Mouse (Mus musculus) kidney, adult 2 months (tissue): ENCODE measurements at regions not wholly inside any gene's neighbourhood (a gene's known extent, or its start where the extent isn't known, plus 50 kb on each side); places are given as distances from the start of the nearest gene placed in this dataset.
A peak's percentile ranks its signal among the peaks of the same experiment; 100 is the strongest.

Source experiments
- DNase-seq: peaks from one replicate; pipeline ENCODE4 v3.0.0; 2021
- H3K27ac ChIP-seq: fragments of 200-500 bp; 2 replicates; pipeline ENCODE4 v1.5.1; 2012; ENCODE audit warnings: low read depth, low read length, control low read depth, inconsistent platforms; ENCODE audit not compliant: insufficient read depth
- H3K27me3 ChIP-seq: fragments of 200-500 bp; replicated peaks from 2 replicates; pipeline ENCODE4 v1.6.1; 2012; ENCODE audit warnings: mild to moderate bottlenecking, moderate library complexity, low read length, inconsistent platforms; ENCODE audit not compliant: control insufficient read depth, insufficient read depth
- H3K36me3 ChIP-seq: fragments of 200-500 bp; 2 replicates; pipeline ENCODE4 v1.6.1; 2012; ENCODE audit warnings: mild to moderate bottlenecking, moderate library complexity, low read length, inconsistent platforms; ENCODE audit not compliant: control insufficient read depth, insufficient read depth
- H3K4me1 ChIP-seq: fragments of 200-500 bp; 2 replicates; pipeline ENCODE4 v1.6.1; 2011; ENCODE audit warnings: low read length; ENCODE audit not compliant: control insufficient read depth, insufficient read depth
- H3K4me3 ChIP-seq: fragments of 200-500 bp; 2 replicates; pipeline ENCODE4 v1.5.1; 2011; ENCODE audit warnings: mild to moderate bottlenecking, low read depth, low read length, control low read depth; ENCODE audit not compliant: insufficient read depth
- CTCF ChIP-seq: fragments of 200-500 bp; conservative IDR thresholded peaks from 2 replicates; pipeline ENCODE4 v1.5.1; 2011; ENCODE audit warnings: low read depth, mild to moderate bottlenecking, control low read depth, low read length, moderate library complexity, mixed read lengths; ENCODE audit not compliant: insufficient read depth, insufficient read length
- POLR2A ChIP-seq: fragments of 200-500 bp; IDR thresholded peaks from one replicate; pipeline ENCODE4 v1.6.1; 2011; ENCODE audit warnings: low read depth, low read length, control low read depth
- WGBS: fragments of 180-500 bp; shearing (Covaris S2); methylation state at CpG from one replicate; pipeline ENCODE4 v1.1.7; 2018; 5-methylcytosine and 5-hydroxymethylcytosine counted together

- TF ChIP-seq CTCF: no peak
- no peak for TF ChIP-seq POLR2A
- 72% methylated on average over 1 of the region's 1 CpGs for WGBS
- H3K27me3 ChIP-seq: no peaks in the 10 kb centered on the region
- no peaks in the 10 kb centered on the region for H3K4me1 ChIP-seq
- H3K36me3 ChIP-seq: no peaks in the 10 kb centered on the region
- no peak overlapping the region for H3K4me3 ChIP-seq
- DNase-seq: peak; percentile 4
- H3K27ac ChIP-seq: no peak overlapping the region
Measured at GRCm38 (mm10) chr1:14595961-14596360, 1497.2 kb downstream of the 4930444P10Rik start.

- TF ChIP-seq POLR2A (no peak), CTCF (no peak)
- H3K36me3 ChIP-seq: no peaks in the 10 kb centered on the region
- no peak for DNase-seq
- H3K27ac ChIP-seq: no peak overlapping the region
- H3K4me1 ChIP-seq: no peaks in the 10 kb centered on the region
- no peak overlapping the region for H3K4me3 ChIP-seq
- H3K27me3 ChIP-seq: no peaks in the 10 kb centered on the region
- WGBS: 79% methylated on average over 5 of the region's 5 CpGs
Measured at GRCm38 (mm10) chr1:14589905-14590304, 1503.2 kb downstream of the 4930444P10Rik start.

GRCm38 (mm10) chr1:14579376-14579775, 1513.7 kb downstream of the 4930444P10Rik start:
- WGBS: 68% methylated on average over 1 of the region's 1 CpGs
- H3K36me3 ChIP-seq: no peaks in the 10 kb centered on the region
- DNase-seq: no peak
- H3K4me3 ChIP-seq: no peak overlapping the region
- TF ChIP-seq POLR2A (no peak), CTCF (no peak)
- no peak overlapping the region for H3K27ac ChIP-seq
- no peaks in the 10 kb centered on the region for H3K4me1 ChIP-seq
- no peaks in the 10 kb centered on the region for H3K27me3 ChIP-seq

GRCm38 (mm10) chr1:14576263-14576662, 1516.9 kb downstream of the 4930444P10Rik start:
- no peak overlapping the region for H3K27ac ChIP-seq
- no peaks in the 10 kb centered on the region for H3K4me1 ChIP-seq
- DNase-seq: no peak
- H3K4me3 ChIP-seq: no peak overlapping the region
- H3K27me3 ChIP-seq: no peaks in the 10 kb centered on the region
- 83% methylated on average over 1 of the region's 1 CpGs for WGBS
- no peak for TF ChIP-seq POLR2A
- TF ChIP-seq CTCF: no peak
- H3K36me3 ChIP-seq: no peaks in the 10 kb centered on the region

- DNase-seq: peak; percentile 14
- TF ChIP-seq POLR2A (no peak), CTCF (no peak)
- 14% methylated on average over 5 of the region's 5 CpGs for WGBS
- Histone ChIP-seq H3K27me3 (no peaks in the 10 kb centered on the region), H3K4me3 (no peak overlapping the region), H3K36me3 (no peaks in the 10 kb centered on the region), H3K4me1 (no peaks in the 10 kb centered on the region), H3K27ac (no peak overlapping the region)
Measured at GRCm38 (mm10) chr1:14570562-14570981, 1522.6 kb downstream of the 4930444P10Rik start.

GRCm38 (mm10) chr1:14570113-14570512, 1523.0 kb downstream of the 4930444P10Rik start:
- Histone ChIP-seq H3K36me3 (no peaks in the 10 kb centered on the region), H3K4me3 (no peak overlapping the region), H3K27ac (no peak overlapping the region), H3K4me1 (no peaks in the 10 kb centered on the region), H3K27me3 (no peaks in the 10 kb centered on the region)
- TF ChIP-seq POLR2A (no peak), CTCF (no peak)
- 79% methylated on average over 3 of the region's 3 CpGs for WGBS
- DNase-seq: no peak

GRCm38 (mm10) chr1:14567006-14567405, 1526.1 kb downstream of the 4930444P10Rik start:
- 49% methylated on average over 4 of the region's 4 CpGs for WGBS
- no peak for DNase-seq
- no peaks in the 10 kb centered on the region for H3K4me1 ChIP-seq
- H3K27ac ChIP-seq: no peak overlapping the region
- H3K36me3 ChIP-seq: no peaks in the 10 kb centered on the region
- H3K4me3 ChIP-seq: no peak overlapping the region
- no peaks in the 10 kb centered on the region for H3K27me3 ChIP-seq
- TF ChIP-seq CTCF (no peak), POLR2A (no peak)

- Histone ChIP-seq H3K27me3 (no peaks in the 10 kb centered on the region), H3K27ac (no peak overlapping the region), H3K36me3 (no peaks in the 10 kb centered on the region), H3K4me1 (no peaks in the 10 kb centered on the region), H3K4me3 (no peak overlapping the region)
- no peak for TF ChIP-seq CTCF
- TF ChIP-seq POLR2A: no peak
- DNase-seq: no peak
- WGBS: 73% methylated on average over 1 of the region's 1 CpGs
Measured at GRCm38 (mm10) chr1:14566386-14566785, 1526.7 kb downstream of the 4930444P10Rik start.
